ENCODE assay signal across 14 mouse cellular contexts in the genomic region with DNA sequence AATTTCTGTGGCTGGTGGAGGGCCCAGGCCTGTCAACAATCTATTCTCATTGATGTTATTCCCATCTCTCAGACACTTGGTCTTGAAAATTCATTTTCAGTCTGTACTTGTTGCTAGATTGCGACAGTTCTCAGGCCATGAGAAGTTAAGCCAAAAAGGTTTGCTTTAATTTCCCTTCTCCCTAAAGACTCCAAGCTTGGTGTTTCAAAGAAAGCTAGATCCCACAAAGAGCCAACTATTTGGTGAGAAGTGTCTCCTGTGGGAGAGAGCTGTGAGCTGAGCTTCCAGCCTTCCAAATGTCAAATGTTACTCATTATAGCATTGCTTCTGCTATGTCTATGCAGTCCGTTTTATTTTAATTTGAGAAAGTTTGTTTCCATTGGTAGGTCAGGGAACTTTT.
"Had no signal": no experiment of that assay in that cellular context is flagged by ENCODE, and none has a peak within 500 bp of the region (broad histone marks: within the 10 kb centered on the region; RNA-seq: fewer than 3 reads in every experiment).

No protein-coding gene starts in this region.

- H3K27me3 ChIP-seq: limb, embryonic 12.5 days; limb, embryonic 15.5 days; liver, embryonic 13.5 days had no signal

- H3K4me3 ChIP-seq: limb, embryonic 12.5 days; limb, embryonic 15.5 days; liver, embryonic 13.5 days had no signal

- H3K27ac ChIP-seq: limb, embryonic 12.5 days; limb, embryonic 15.5 days; liver, embryonic 13.5 days; stomach, postnatal 0 days had no signal

- H3K36me3 ChIP-seq: limb, embryonic 12.5 days; limb, embryonic 15.5 days; liver, embryonic 13.5 days had no signal

- DNase-seq: kidney, postnatal 14 days; kidney, postnatal 4 days; left cerebral cortex, postnatal 4 days; liver, embryonic 13.5 days; lung, adult 2 months; lung, postnatal 14 days; lung, postnatal 4 days; midbrain, embryonic 14.5 days; thymus, adult 2 months; thymus, postnatal 14 days; thymus, postnatal 4 days had no signal

- H3K9ac ChIP-seq: limb, embryonic 12.5 days; limb, embryonic 15.5 days; liver, embryonic 13.5 days had no signal

- H3K4me1 ChIP-seq: limb, embryonic 12.5 days; limb, embryonic 15.5 days; liver, embryonic 13.5 days had no signal
